Mouse (Mus musculus): ENCODE measurements at regions not wholly inside any gene's neighbourhood (a gene's known extent, or its start where the extent isn't known, plus 50 kb on each side); places are given as distances from the start of the nearest gene placed in this dataset.
A peak's percentile ranks its signal among the peaks of the same experiment; 100 is the strongest.
"Not testable (repeated sequence)": the region's sequence is repeated elsewhere in the genome, so short reads cannot be mapped to it uniquely, and the experiment has no call there.

- DNase-seq (ENCODE audit: low read depth) = peak; percentile 37
Observed at GRCm38 (mm10) chr6:7120136-7120535, 164.3 kb downstream of the Sdhaf3 start.

- no peak for DNase-seq (ENCODE audit: low read depth)
Observed at GRCm38 (mm10) chr6:7133042-7133441, 177.2 kb downstream of the Sdhaf3 start.

GRCm38 (mm10) chr6:7134062-7134461, 178.3 kb downstream of the Sdhaf3 start:
- no peak for DNase-seq (ENCODE audit: low read depth)

DNA sequence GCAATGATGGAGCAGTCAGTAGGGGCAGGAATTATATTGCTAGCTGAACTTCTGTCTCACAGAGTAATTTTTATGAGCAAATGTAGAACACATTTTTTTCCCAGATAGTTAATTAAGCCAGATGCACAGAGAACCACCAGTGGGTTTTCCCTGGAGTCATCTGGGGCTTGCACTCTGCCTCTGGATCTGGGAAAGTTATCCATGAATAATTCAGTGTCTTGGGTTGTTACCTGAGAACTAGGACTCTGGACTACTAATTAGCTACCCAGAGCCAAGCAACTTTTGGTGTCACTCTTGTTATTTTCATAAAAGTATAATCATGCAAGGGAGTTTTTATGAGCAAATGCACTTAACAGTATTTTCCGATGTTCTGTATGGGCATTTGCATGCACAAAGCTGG, 179.1 kb downstream of the Sdhaf3 start:
- DNase-seq (ENCODE audit: low read depth) = no peak

DNA sequence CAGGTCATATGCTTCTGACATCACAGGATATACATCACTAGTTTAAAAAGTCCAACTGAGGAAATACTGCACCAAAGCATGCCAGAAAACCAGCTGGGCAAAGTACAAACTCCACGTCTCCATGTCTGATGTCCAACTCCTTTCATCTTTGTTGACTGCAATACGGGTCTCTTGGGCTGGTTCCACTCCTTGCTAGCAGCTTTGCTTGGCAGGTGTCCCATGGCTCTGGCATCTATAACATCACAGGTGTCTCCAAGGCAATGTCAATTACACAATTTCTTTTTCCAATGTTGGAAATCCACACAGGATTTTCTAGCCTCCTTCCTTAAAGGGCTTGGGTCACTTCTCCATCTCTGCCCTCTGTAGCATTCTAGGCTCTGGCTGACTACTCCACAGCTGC, 225.9 kb downstream of the Sdhaf3 start:
- no peak for DNase-seq (ENCODE audit: low read depth)

GRCm38 (mm10) chr6:7199046-7199599, 243.3 kb downstream of the Sdhaf3 start:
- no peak for DNase-seq (ENCODE audit: low read depth)

- DNase-seq (ENCODE audit: low read depth) = no peak
Observed at GRCm38 (mm10) chr6:7215880-7216279, 260.1 kb downstream of the Sdhaf3 start.

- no peak for DNase-seq (ENCODE audit: low read depth)
Observed at GRCm38 (mm10) chr6:7252286-7252685, 296.5 kb downstream of the Sdhaf3 start.

- DNase-seq (ENCODE audit: low read depth) = no peak
Observed at GRCm38 (mm10) chr6:7277431-7277830, 277.2 kb upstream of the Tac1 start.

- no peak for DNase-seq (ENCODE audit: low read depth)
Observed at GRCm38 (mm10) chr6:7306956-7307355, 247.7 kb upstream of the Tac1 start.

GRCm38 (mm10) chr6:7313496-7313895, 241.2 kb upstream of the Tac1 start:
- DNase-seq (ENCODE audit: low read depth) = no peak

DNA sequence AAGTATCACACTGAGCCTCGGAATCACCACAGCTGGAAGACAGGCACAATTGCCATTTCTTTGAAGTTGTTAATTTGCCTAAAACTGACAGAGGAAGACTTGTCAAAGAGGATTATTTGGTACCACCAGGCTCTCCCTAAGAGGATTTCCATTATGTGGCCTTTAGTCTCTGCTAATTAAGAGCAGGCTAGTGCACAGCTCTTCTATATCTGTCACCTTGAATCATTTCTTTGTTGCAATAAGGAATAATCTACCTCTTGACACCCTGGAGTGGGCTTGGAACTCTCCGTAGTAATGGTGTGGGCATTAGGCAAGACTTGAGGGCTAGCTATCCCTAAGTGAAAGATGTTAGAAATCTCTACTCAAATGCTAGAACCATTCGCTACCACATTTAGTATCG, 227.7 kb upstream of the Tac1 start:
- DNase-seq (ENCODE audit: low read depth) = no peak

GRCm38 (mm10) chr6:7356634-7357033, 198.0 kb upstream of the Tac1 start:
- no peak for DNase-seq (ENCODE audit: low read depth)

DNA sequence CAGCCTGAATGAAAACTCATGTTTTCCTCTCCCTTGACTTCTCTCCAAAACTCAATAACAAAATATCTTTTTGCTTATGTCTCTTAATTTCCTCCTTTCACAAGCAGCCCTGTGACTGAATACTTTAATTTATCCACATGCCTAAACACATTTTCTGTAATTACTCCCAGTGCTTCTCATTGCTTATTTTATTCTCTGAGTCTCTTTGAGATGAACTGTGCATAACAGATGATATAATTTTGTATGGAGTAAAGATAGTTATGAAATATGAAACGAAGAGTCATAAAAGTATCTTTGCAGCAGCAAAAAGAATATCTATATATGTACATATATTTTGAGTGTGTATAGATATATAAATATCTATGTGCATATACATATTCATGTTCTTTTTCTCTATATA, 187.5 kb upstream of the Tac1 start:
- DNase-seq (ENCODE audit: low read depth) = no peak

- DNase-seq (ENCODE audit: low read depth) = no peak
Observed at GRCm38 (mm10) chr6:7374629-7375028, 180.1 kb upstream of the Tac1 start.

GRCm38 (mm10) chr6:7375851-7376250, 178.8 kb upstream of the Tac1 start:
- DNase-seq (ENCODE audit: low read depth) = no peak

DNA sequence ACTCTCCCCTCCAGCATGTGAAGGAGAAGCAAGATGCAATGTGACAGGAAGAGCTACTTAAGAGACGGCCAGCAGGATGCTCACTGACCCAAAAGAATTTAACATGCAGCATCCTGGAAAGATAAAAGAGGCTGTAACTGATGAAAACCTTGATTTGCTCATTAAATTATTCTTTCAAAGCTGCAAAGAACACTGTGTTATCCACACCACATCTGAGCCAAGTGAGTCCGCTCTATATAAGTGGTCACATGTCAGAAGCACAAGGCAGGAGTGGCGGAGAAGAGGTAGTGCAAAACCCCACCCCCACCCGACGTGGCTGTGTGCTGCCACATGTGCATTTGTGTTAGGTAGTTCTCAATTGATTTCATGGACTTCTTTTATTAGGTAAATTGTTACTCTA, 176.0 kb upstream of the Tac1 start:
- DNase-seq (ENCODE audit: low read depth) = no peak

DNA sequence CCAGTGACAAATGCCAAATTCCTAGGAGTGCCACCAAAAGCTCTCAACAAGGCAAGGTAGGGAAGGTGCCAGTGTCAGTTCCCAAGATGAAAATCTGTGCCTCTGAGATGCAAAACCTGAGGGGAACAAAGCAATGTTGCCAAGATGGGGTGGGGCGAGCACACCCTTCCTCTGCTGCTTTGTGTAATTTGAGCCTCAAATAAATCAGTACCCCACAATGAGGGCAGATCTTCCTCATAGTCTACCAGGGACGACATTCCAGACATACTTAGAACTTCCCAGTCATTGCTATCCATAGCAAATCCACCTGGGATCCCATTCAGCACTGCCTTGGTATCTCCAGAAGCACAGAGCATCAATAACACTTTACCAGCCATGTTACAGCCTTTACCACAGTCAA, 129.9 kb upstream of the Tac1 start:
- no peak for DNase-seq (ENCODE audit: low read depth)

- no peak for DNase-seq (ENCODE audit: low read depth)
Observed at GRCm38 (mm10) chr6:7441725-7442124, 113.0 kb upstream of the Tac1 start.

DNA sequence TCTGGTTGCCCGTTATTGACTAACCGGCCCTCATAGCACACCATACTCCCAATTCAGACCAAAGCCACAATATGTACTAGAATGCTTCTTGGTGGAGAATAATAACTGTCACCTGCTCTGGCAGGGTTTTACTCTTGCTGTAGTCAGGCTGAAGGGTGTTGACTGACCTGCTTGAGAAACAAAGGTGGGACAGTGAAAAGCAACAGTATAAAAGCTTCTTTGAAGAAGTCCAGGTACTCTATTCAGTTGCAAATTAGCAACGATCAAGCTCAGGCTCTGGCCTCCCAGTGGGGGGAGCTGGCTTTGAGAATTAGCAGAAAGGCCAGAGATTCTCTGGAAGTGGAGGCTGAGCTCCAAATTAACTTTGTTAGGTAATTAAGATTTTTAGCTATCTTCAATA, 112.4 kb upstream of the Tac1 start:
- DNase-seq (ENCODE audit: low read depth) = not testable (repeated sequence)

GRCm38 (mm10) chr6:7455881-7456280, 98.8 kb upstream of the Tac1 start:
- no peak for DNase-seq (ENCODE audit: low read depth)

- no peak for DNase-seq (ENCODE audit: low read depth)
Observed at GRCm38 (mm10) chr6:7463896-7464295, 90.8 kb upstream of the Tac1 start.

GRCm38 (mm10) chr6:7464346-7464745, 90.3 kb upstream of the Tac1 start:
- DNase-seq (ENCODE audit: low read depth) = no peak

GRCm38 (mm10) chr6:7472366-7473026, 82.2 kb upstream of the Tac1 start:
- no peak for DNase-seq (ENCODE audit: low read depth)
